Mouse (Mus musculus) mouse embryonic stem cell (cell line): ENCODE results near the gene Vmn1r196.
"Not testable (repeated sequence)": the region's sequence is repeated elsewhere in the genome, so short reads cannot be mapped to it uniquely, and the experiment has no call there.

Source experiments
- in situ Hi-C, 2 experiments: fragments of 300-500 bp; cut with MboI; formaldehyde crosslinking; loops; 1 replicate in 1 of 2; 3 replicates in 1 of 2; pipeline ENCODE4 v1.14.3; 2019 to 2020; ENCODE audit warnings: low sequenced_read_pairs in 2 of 2, low pct_unique_long_range_greater_than_20kb in 1 of 2, mixed read lengths in 1 of 2; ENCODE audit not compliant: unreplicated experiment in 1 of 2

Gene Vmn1r196

DNA sequence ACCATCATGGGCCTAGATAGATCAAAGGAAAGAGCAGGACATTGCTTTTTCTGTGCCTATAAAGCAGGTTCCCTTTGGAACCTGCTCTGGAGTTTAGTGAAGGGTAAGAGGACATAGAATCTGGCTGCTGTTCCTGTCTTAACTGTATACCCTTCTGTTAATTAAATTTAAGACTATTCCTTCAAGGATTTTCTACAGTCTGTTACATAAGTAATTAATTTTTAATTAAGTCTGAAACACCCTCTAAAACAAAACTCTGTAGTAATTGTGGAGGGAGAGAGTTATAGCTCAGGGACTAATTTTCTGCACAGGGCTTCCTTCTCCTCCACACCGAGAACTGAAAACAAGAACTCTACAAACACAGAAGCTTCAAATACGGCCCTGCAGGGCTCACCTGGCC is at the start of gene Vmn1r196:
Vmn1r196 (plus strand) TSS at position 301 of the 400 bp plus-strand sequence.
- in situ Hi-C loops = no loop called here

DNA sequence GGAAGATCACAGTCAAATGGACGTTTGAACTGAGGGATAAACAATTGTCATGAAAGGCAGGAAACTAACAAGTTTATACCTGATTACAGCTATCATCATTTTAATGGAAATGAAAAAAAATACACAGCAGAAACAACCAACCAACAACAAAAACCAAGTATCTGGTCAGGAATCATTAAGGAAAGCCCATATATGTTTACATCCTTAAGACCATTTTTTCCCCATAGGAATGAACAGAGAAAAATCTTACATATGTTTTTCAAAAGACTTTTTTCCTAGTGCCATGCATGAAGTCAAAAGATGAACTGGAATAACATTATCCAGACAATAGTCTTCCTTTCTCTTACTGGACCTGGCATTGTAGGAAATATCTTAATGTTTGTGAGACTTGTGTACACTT is 45.8 kb upstream of the Vmn1r196 start, which contains the start of gene Vmn1r194:
Vmn1r194 (plus strand) TSS at position 301 of the 400 bp plus-strand sequence.
- in situ Hi-C loops = no loop called here

DNA sequence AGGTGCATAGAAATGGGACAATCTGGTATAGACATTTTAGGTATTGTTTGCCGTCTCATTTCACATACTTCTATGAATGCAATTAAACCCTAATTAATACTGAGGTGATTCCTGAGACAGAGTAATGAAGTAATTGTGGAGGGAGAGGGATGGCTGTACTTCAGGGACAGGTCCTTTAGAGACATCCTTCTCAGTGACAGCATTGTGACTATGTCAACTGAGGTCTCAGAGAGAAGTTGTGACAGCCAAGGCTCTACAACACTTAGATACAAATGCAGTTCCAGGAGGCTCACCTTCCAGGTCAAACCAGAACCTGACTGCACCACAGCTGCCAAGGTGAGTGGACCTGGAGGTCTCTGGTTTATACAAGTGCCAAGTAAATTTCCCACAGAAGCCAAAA is 19.5 kb upstream of the Vmn1r196 start, which contains the start of gene Vmn1r195:
Vmn1r195 (plus strand) TSS at position 301 of the 400 bp plus-strand sequence.
- in situ Hi-C loops = not testable (repeated sequence)

DNA sequence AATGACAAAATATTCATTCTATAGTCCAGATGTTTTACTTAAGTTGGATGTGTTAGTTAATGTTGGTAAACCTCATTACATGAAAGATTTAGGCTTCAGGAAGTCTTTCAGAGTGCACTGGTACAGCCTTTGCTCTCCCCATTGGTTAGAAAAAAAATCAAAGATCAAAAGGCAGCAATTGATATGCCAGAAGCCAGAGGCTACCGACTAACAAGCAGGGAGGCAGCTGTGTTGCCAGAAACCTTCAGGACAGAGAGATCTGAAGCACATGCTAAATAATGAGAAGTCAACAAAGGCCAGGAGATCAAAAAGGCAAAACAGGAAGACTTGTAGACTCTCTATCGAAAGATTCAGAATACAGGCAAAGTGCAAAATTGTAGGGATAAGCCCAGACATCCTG is 18.0 kb upstream of the Vmn1r196 start:
- in situ Hi-C loops = no loop called here

DNA sequence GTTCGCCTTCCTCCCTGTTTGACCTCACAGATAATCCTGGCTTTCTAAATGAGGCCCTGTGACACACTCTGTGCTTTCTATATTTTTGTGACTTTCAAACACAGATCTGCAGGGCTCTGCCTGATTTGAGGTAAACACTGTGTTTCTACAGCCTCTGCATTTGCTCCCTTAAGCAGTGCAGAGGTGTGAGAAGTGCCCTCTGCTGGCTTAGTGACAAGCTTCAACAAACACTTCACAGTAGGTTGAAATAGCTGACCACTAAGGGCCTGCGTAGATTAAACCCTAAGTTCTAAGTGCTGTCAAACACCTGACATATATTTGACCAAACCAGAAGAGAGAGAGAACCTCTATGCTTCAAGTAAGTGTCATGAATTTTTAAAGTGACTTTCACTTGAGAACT is 5.1 kb upstream of the Vmn1r196 start:
- in situ Hi-C loops = no loop called here

DNA sequence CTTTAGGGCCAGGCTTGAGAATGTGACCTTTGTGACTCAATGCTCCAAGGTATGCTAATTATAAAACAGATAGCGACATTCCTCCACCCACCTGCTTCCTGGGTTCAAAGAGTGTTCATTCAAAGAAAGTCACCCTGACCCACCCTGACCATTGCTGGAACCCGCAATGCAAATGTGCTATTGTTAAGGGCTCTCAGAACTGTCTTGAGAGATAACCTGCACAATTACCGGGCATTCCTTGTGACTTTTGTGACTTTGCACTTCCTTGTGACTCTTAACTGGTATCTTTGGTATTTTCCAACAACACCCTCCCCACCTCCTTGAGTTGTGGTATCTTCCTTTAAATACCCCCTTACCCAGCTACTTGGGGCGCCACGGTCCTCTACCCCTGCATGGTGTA is 18.4 kb downstream of the Vmn1r196 start:
- in situ Hi-C loops = not testable (repeated sequence)

DNA sequence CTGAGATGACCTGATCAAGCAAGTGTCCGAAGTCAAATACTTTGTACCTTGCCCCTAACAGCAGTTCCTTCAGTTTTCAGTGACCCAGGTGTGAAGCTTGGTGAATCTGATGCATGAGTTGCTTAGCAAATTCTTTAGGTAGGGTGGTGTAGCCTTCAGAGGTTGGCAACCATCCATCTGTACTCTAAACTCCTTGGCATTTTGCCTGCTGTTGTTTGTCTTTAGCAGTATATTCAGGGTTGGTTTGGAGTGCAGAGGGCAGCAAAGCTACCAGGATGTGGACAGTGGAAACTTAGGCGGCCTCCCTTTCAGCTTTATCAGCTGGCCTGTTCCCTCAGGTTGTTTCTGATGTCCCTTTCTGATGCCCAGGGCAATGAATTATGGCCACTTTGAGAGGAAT is 25.6 kb downstream of the Vmn1r196 start:
- in situ Hi-C loops = no loop called here

DNA sequence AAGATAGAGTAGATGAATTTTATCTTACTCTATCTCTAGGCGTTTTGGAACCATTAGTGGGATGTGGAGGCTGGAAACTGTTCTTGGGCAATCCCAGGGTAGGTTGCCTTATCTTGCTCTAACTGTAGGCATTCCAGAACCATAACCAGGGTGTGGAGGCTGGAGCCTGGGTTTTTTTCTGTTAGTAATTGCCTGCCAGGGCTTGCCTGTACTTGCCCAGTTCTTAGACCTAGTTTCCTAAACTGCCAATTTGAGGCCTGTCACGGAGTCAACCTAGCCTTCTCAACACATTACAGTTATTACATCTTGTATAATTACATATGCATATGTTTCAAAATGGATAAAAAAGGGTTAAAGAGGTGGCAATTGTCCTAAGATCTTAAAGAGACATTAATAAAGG is 27.6 kb downstream of the Vmn1r196 start:
- in situ Hi-C loops = no loop called here

DNA sequence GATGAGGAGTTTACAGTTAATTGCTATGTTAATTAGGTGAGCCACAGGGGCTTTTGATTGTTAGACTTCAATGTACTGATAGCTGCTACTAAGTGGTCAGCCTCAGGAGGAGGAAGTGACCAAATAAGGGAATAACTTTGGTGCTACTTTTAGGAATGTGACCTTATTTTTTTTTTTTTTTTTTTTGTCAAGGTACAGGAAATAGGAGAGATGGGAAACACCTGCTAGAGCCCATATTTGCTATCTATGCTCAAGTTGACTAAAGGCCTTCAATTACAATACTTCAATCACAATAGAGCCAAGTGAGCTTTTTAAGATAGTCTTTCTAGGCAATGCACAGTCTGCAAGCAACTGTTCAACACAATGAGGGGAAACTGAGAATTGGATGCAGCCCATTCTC is 30.4 kb downstream of the Vmn1r196 start:
- in situ Hi-C loops = no loop called here

DNA sequence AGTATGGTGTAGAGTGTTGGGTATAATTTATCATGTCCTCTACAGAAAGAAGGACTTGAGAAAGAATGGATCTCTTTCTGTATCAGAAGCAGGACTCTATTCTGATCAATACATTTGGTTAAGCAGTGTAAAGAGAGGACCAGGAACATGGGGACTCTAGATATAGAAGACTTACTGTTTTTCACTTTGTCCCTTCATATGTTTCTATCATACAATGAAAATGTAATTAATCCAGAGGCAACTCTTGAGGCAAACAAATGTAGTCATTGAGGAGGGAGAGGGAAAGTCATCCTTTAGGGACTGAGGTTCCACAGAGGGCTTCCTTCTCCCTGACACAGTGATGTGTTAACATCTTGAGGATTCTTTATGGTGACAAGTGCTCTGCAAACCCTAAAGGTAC is 34.6 kb downstream of the Vmn1r196 start, which contains the start of gene Vmn1r197:
Vmn1r197 (plus strand) TSS at position 301 of the 400 bp plus-strand sequence.
- in situ Hi-C loops = no loop called here

DNA sequence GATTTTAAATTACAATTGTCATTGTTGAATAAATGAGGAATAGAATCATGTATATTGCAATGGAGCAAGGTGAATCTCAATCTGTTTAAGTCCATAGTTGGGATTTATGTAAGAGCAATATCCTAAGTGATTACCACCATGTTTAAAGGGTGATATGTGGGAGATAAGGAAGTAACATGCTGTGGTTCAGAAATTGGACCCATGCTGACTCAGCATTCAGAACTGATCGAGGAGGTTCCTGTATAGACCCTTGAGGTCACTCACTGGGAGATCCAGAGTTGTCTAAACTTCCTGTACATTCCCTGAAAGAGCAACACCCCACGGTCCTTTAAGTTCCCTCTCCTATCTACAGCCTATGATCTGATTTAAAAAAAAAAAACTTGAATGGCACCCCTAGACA is 43.5 kb downstream of the Vmn1r196 start:
- in situ Hi-C loops = no loop called here

DNA sequence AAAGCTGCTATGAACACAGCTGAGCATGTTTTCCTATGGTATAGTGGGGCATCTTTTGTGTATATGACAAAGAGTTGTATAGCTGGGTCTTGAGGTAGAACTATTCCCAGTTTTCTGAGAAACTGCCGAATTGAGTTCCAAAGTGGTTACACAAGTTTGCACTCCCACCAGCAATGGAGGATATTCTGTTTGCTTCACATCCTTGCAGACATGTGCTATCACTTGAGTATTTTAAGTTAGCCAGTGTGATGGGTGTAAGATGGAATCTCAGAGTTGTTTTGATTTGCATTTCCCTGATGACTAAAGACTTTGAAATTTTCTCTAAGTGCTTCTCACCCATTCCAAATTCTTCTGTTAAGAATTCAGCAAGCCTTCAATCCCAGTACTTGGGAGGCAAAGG is 45.8 kb downstream of the Vmn1r196 start:
- in situ Hi-C loops = no loop called here
